Mouse (Mus musculus): ENCODE results near the gene Nfe2l1. TPM values are rescaled to one million over a fixed set of nuclear protein-coding genes. Genes with fewer than 3 reads are reported as not detected.

The Nfe2l1 gene
- polyA plus RNA-seq, 1 experiment = 106 TPM

GRCm38 (mm10) chr11:96809562-96810235 is 20.1 kb downstream of the Nfe2l1 start:
- TF ChIP-seq POLR2A (IDR thresholded peaks at IDR 0.05; ENCODE audit: borderline replicate concordance, low read depth, low read length) (no peak), CTCF (IDR thresholded peaks at IDR 0.05; ENCODE audit: low read depth, low read length) (no peak)
- Histone ChIP-seq H3K4me3 (ENCODE audit: insufficient read depth, low read length) (no peak overlapping the region), H3K27ac (ENCODE audit: insufficient read depth, low read depth, low read length) (no peak overlapping the region), H3K4me1 (ENCODE audit: control insufficient read depth, insufficient read depth, low read length) (no peaks in the 10 kb centered on the region)

- Histone ChIP-seq H3K4me3 (ENCODE audit: insufficient read depth, low read length) (no peak overlapping the region), H3K27ac (ENCODE audit: insufficient read depth, low read depth, low read length) (no peak overlapping the region), H3K4me1 (ENCODE audit: control insufficient read depth, insufficient read depth, low read length) (no peaks in the 10 kb centered on the region)
- TF ChIP-seq POLR2A (IDR thresholded peaks at IDR 0.05; ENCODE audit: borderline replicate concordance, low read depth, low read length) (no peak), CTCF (IDR thresholded peaks at IDR 0.05; ENCODE audit: low read depth, low read length) (no peak)
Measured at GRCm38 (mm10) chr11:96808066-96808465, 21.7 kb downstream of the Nfe2l1 start.

- Histone ChIP-seq H3K4me1 (ENCODE audit: control insufficient read depth, insufficient read depth, low read length) (no peaks in the 10 kb centered on the region), H3K4me3 (ENCODE audit: insufficient read depth, low read length) (no peak overlapping the region), H3K27ac (ENCODE audit: insufficient read depth, low read depth, low read length) (no peak overlapping the region)
- TF ChIP-seq POLR2A (IDR thresholded peaks at IDR 0.05; ENCODE audit: borderline replicate concordance, low read depth, low read length) (no peak), CTCF (IDR thresholded peaks at IDR 0.05; ENCODE audit: low read depth, low read length) (no peak)
Measured at GRCm38 (mm10) chr11:96805606-96806005, 24.2 kb downstream of the Nfe2l1 start.

- H3K4me3 ChIP-seq (ENCODE audit: insufficient read depth, low read length) = no peak overlapping the region
Measured at GRCm38 (mm10) chr11:96799511-96799910, 30.3 kb downstream of the Nfe2l1 start.

GRCm38 (mm10) chr11:96796586-96796985 is 33.2 kb downstream of the Nfe2l1 start:
- peaks cover 18% of the 10 kb centered on the region for H3K4me1 ChIP-seq (ENCODE audit: control insufficient read depth, insufficient read depth, low read length)
- TF ChIP-seq CTCF (IDR thresholded peaks at IDR 0.05; ENCODE audit: low read depth, low read length) (no peak), POLR2A (IDR thresholded peaks at IDR 0.05; ENCODE audit: borderline replicate concordance, low read depth, low read length) (no peak)
- H3K27ac ChIP-seq (ENCODE audit: insufficient read depth, low read depth, low read length) = no peak overlapping the region
- H3K4me3 ChIP-seq (ENCODE audit: insufficient read depth, low read length) = no peak overlapping the region

More at GRCm38 (mm10) chr11:96799511-96799910, 30.3 kb downstream of the Nfe2l1 start:
- TF ChIP-seq CTCF (IDR thresholded peaks at IDR 0.05; ENCODE audit: low read depth, low read length) = no peak
- no peak overlapping the region for H3K27ac ChIP-seq (ENCODE audit: insufficient read depth, low read depth, low read length)
- peaks cover 5% of the 10 kb centered on the region; the same call in 1 of the 2 replicates for H3K4me1 ChIP-seq (ENCODE audit: control insufficient read depth, insufficient read depth, low read length)

GRCm38 (mm10) chr11:96796081-96796480 is 33.7 kb downstream of the Nfe2l1 start:
- Histone ChIP-seq H3K4me3 (ENCODE audit: insufficient read depth, low read length) (no peak overlapping the region), H3K4me1 (ENCODE audit: control insufficient read depth, insufficient read depth, low read length) (peaks cover 19% of the 10 kb centered on the region), H3K27ac (ENCODE audit: insufficient read depth, low read depth, low read length) (no peak overlapping the region)
- TF ChIP-seq CTCF (IDR thresholded peaks at IDR 0.05; ENCODE audit: low read depth, low read length) = no peak
- no peak for TF ChIP-seq POLR2A (IDR thresholded peaks at IDR 0.05; ENCODE audit: borderline replicate concordance, low read depth, low read length)

GRCm38 (mm10) chr11:96795491-96795890 is 34.3 kb downstream of the Nfe2l1 start:
- Histone ChIP-seq H3K4me1 (ENCODE audit: control insufficient read depth, insufficient read depth, low read length) (peaks cover 23% of the 10 kb centered on the region), H3K27ac (ENCODE audit: insufficient read depth, low read depth, low read length) (no peak overlapping the region), H3K4me3 (ENCODE audit: insufficient read depth, low read length) (no peak overlapping the region)
- TF ChIP-seq POLR2A (IDR thresholded peaks at IDR 0.05; ENCODE audit: borderline replicate concordance, low read depth, low read length) (no peak), CTCF (IDR thresholded peaks at IDR 0.05; ENCODE audit: low read depth, low read length) (no peak)

DNA sequence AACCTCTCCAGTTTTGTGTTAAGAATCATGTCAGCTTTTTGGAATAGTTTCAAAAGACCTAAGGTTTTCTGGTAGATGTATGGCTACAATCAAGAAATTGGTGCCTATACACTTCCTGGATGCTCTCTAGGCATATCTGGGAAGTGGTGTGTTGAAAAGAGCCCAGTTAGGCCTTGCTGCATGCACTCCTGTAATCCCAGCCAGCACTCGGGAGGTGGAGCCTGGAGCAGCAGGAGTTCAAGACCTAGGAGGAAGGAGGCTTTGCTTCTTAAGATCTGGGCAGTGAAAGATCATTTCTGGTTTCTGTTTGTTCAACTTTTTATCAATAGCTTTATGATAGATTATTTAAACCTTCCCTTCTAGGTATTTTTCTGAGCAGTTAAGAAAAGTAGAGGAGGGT is 39.1 kb downstream of the Nfe2l1 start:
- no peak for TF ChIP-seq CTCF (IDR thresholded peaks at IDR 0.05; ENCODE audit: low read depth, low read length)
- no peak for TF ChIP-seq POLR2A (IDR thresholded peaks at IDR 0.05; ENCODE audit: borderline replicate concordance, low read depth, low read length)
- Histone ChIP-seq H3K27ac (ENCODE audit: insufficient read depth, low read depth, low read length) (no peak overlapping the region), H3K4me3 (ENCODE audit: insufficient read depth, low read length) (peak overlapping the region; percentile 11; the same call in 1 of the 2 replicates), H3K4me1 (ENCODE audit: control insufficient read depth, insufficient read depth, low read length) (peaks cover 23% of the 10 kb centered on the region)

DNA sequence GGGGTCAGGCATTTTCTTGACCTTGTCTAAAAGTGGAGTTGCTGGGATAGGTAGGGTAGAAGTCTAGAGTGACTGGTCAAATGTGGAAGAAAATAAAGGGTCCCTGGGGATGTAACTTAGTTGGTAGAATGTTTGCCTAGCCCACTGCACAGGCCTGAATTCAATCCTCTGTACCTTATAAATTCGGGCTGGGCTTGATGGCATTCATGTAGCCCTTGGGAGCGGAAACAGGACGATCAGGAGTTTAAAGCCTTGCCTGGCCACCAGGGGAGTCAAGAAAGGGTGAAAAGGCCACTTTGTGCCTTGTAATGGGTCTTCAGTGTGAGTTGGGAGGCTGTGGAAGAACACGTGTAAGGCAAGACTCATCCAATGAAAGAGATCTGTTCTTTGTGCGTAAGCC is 39.8 kb downstream of the Nfe2l1 start:
- H3K27ac ChIP-seq (ENCODE audit: insufficient read depth, low read depth, low read length) = peak overlapping the region; percentile 86; the same call in 1 of the 2 replicates
- H3K4me3 ChIP-seq (ENCODE audit: insufficient read depth, low read length) = peak overlapping the region; percentile 84
- peaks cover 23% of the 10 kb centered on the region for H3K4me1 ChIP-seq (ENCODE audit: control insufficient read depth, insufficient read depth, low read length)
- TF ChIP-seq CTCF (IDR thresholded peaks at IDR 0.05; ENCODE audit: low read depth, low read length) (no peak), POLR2A (IDR thresholded peaks at IDR 0.05; ENCODE audit: borderline replicate concordance, low read depth, low read length) (no peak)

DNA sequence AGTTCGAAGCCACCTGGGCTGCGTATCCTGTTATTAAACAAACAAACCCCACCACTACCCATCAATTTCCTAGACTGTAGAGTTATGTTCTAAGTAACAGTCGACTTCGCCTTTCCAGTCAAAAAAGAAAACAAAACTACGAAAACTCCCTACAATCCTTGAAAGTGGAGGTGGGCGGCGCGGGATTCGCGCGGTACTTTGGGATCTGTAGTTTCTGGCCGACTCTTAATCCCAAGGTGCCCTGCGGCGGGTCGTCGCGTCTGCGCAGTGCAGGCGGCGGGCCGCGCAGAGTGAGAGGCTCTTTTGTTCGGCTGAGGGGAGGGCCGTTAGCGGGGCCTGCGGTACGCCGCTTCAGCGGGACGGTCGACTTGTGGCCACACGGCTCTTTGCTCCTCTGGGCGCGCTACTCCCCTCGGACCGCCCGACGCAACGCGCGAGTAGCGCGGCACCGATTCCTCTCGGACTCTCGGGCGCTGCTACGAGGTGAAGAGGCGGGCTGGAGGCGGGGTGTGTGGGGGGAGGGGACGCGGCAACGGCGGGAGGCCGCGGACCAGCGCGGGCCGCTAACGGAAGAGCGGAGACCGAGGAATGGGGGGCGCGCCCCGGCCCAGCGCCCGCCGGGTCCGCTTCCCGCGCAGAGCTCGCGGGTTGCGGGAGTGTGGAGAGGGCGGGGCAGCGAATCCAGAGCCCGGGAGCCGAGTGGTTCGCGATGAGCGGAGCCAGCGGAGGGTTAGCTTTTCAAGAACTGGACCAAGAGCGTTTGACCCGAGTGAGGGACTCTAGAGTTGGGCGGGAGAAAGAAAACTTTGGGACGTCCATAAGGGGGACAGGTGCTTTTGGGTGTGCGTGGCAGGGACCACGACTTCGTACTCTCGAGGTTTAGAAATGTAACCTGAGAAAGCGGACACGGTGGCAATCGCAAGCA is 40.6 kb downstream of the Nfe2l1 start, which contains the start of gene Cbx1:
Gene Cbx1 (plus strand): TSS at position 257 of the 925 bp plus-strand sequence.
- Histone ChIP-seq H3K27ac (ENCODE audit: insufficient read depth, low read depth, low read length) (peak within 1 kb of the TSS; percentile 86), H3K4me1 (ENCODE audit: control insufficient read depth, insufficient read depth, low read length) (peaks cover 23% of the 10 kb centered on the region), H3K4me3 (ENCODE audit: insufficient read depth, low read length) (peak within 1 kb of the TSS; percentile 84)
- no peak for TF ChIP-seq CTCF (IDR thresholded peaks at IDR 0.05; ENCODE audit: low read depth, low read length)
- no peak for TF ChIP-seq POLR2A (IDR thresholded peaks at IDR 0.05; ENCODE audit: borderline replicate concordance, low read depth, low read length)
